Mouse (Mus musculus): ENCODE results near the gene Rps12. TPM values are rescaled to one million over a fixed set of nuclear protein-coding genes. Genes with fewer than 3 reads are reported as not detected.

The Rps12 gene
- polyA plus RNA-seq, 1 experiment, result 737 TPM

DNA sequence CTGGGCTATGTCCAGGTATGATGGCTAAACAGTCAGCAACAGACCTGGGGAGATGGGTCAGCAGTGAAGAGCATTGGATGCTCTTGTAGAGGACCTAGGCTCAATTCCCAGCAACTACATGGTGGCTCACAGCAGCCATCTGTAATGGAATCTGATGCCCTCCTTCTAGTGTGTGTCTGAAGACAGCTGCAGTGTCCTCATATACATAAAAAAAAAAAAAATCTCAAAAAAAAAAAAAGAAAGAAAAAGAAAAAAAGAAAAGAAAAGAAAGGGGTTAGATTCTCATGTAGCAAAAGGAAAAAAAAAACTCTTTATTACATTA is 25.3 kb upstream of the Rps12 start:
- no peak overlapping the region for H3K4me3 ChIP-seq (ENCODE audit: control insufficient read depth, low read depth, low read length)
- no peaks in the 10 kb centered on the region for H3K4me1 ChIP-seq (ENCODE audit: control insufficient read depth, insufficient read depth, low read length)
- H3K36me3 ChIP-seq (ENCODE audit: control insufficient read depth, insufficient read depth, low read length), result no peaks in the 10 kb centered on the region
- no peak overlapping the region for H3K27ac ChIP-seq (ENCODE audit: control insufficient read depth, insufficient read depth, low read depth, low read length)
- H3K27me3 ChIP-seq (ENCODE audit: control insufficient read depth, insufficient read depth, low read length), result no peaks in the 10 kb centered on the region
- TF ChIP-seq POLR2A (IDR thresholded peaks at IDR 0.05; ENCODE audit: control insufficient read depth, low read depth, low read length) (no peak), CTCF (IDR thresholded peaks at IDR 0.05; ENCODE audit: control insufficient read depth, insufficient read depth, insufficient replicate concordance, low read depth, low read length) (no peak)

DNA sequence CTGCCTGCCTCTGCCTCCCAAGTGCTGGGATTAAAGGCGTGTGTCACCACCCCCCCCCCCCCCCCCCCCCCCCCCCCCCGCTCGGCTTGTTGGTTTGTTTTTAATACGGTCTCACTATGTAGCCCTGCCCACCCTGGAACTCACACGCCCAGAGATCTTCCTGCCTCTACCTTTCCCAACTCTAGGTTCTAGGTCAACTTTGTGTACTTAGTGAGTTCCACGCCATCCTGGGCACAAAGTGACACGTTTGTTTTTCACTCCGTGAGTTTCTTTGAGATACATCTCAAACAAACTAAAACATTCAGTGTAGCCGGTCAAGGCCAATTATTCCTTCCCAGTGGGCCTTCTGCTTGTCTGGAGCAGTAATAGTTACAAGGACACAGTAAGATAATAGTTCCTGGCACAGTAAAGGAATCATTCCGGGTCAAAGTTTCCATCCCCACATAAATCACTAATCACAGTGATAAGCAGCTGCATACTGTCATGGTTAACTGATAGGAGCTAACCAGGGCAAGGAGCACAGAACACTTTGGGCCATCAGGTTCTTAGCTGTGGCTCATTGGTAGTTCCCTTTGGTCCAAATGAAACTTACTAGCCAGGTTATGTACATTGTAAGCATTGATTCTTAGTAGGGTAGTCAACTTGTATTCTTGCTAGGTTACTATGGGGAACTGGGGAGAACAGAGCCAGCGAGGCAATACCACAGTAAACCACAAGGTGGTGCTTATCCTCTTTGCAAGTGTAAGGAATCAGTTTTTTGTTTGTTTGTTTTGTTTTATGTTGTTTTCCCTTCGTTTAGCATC is 24.8 kb upstream of the Rps12 start:
- Histone ChIP-seq H3K4me3 (ENCODE audit: control insufficient read depth, low read depth, low read length) (no peak overlapping the region), H3K27me3 (ENCODE audit: control insufficient read depth, insufficient read depth, low read length) (no peaks in the 10 kb centered on the region), H3K4me1 (ENCODE audit: control insufficient read depth, insufficient read depth, low read length) (no peaks in the 10 kb centered on the region), H3K36me3 (ENCODE audit: control insufficient read depth, insufficient read depth, low read length) (no peaks in the 10 kb centered on the region), H3K27ac (ENCODE audit: control insufficient read depth, insufficient read depth, low read depth, low read length) (no peak overlapping the region)
- TF ChIP-seq POLR2A (IDR thresholded peaks at IDR 0.05; ENCODE audit: control insufficient read depth, low read depth, low read length) (no peak), CTCF (IDR thresholded peaks at IDR 0.05; ENCODE audit: control insufficient read depth, insufficient read depth, insufficient replicate concordance, low read depth, low read length) (peak; percentile 20; the same call in 1 of the 2 replicates)

- no peaks in the 10 kb centered on the region for H3K27me3 ChIP-seq (ENCODE audit: control insufficient read depth, insufficient read depth, low read length)
- H3K27ac ChIP-seq (ENCODE audit: control insufficient read depth, insufficient read depth, low read depth, low read length), result no peak overlapping the region
- H3K4me1 ChIP-seq (ENCODE audit: control insufficient read depth, insufficient read depth, low read length), result no peaks in the 10 kb centered on the region
- no peak for TF ChIP-seq POLR2A (IDR thresholded peaks at IDR 0.05; ENCODE audit: control insufficient read depth, low read depth, low read length)
- H3K36me3 ChIP-seq (ENCODE audit: control insufficient read depth, insufficient read depth, low read length), result no peaks in the 10 kb centered on the region
- H3K4me3 ChIP-seq (ENCODE audit: control insufficient read depth, low read depth, low read length), result no peak overlapping the region
Observed at GRCm38 (mm10) chr10:23806201-23806600, 19.1 kb upstream of the Rps12 start.

GRCm38 (mm10) chr10:23804665-23805064 is 17.6 kb upstream of the Rps12 start:
- Histone ChIP-seq H3K36me3 (ENCODE audit: control insufficient read depth, insufficient read depth, low read length) (no peaks in the 10 kb centered on the region), H3K27ac (ENCODE audit: control insufficient read depth, insufficient read depth, low read depth, low read length) (no peak overlapping the region), H3K27me3 (ENCODE audit: control insufficient read depth, insufficient read depth, low read length) (no peaks in the 10 kb centered on the region), H3K4me1 (ENCODE audit: control insufficient read depth, insufficient read depth, low read length) (no peaks in the 10 kb centered on the region), H3K4me3 (ENCODE audit: control insufficient read depth, low read depth, low read length) (no peak overlapping the region)
- no peak for TF ChIP-seq CTCF (IDR thresholded peaks at IDR 0.05; ENCODE audit: control insufficient read depth, insufficient read depth, insufficient replicate concordance, low read depth, low read length)
- TF ChIP-seq POLR2A (IDR thresholded peaks at IDR 0.05; ENCODE audit: control insufficient read depth, low read depth, low read length), result no peak

DNA sequence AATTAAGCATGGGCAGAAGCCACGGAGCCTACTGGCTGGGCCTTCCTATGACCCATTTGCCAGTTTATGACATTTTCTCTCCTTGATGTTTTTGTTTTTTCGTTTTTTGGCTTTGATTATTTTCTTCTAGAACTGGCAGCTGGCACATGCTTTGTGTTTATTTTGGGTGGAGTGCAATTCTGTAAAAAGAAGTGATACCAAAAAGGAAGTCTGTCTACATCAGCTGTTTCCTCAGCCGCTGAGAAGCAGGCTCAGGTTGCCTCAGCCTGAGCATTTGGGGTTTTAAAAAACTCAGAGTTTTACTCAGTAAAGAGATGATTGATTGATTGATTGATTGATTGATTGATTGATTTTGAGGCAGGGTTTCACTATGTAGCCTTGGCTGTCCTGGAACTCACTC is 15.8 kb upstream of the Rps12 start:
- TF ChIP-seq CTCF (IDR thresholded peaks at IDR 0.05; ENCODE audit: control insufficient read depth, insufficient read depth, insufficient replicate concordance, low read depth, low read length) (no peak), POLR2A (IDR thresholded peaks at IDR 0.05; ENCODE audit: control insufficient read depth, low read depth, low read length) (no peak)
- Histone ChIP-seq H3K4me3 (ENCODE audit: control insufficient read depth, low read depth, low read length) (no peak overlapping the region), H3K4me1 (ENCODE audit: control insufficient read depth, insufficient read depth, low read length) (no peaks in the 10 kb centered on the region), H3K36me3 (ENCODE audit: control insufficient read depth, insufficient read depth, low read length) (no peaks in the 10 kb centered on the region), H3K27ac (ENCODE audit: control insufficient read depth, insufficient read depth, low read depth, low read length) (no peak overlapping the region), H3K27me3 (ENCODE audit: control insufficient read depth, insufficient read depth, low read length) (no peaks in the 10 kb centered on the region)

GRCm38 (mm10) chr10:23799933-23800332 is 12.9 kb upstream of the Rps12 start:
- Histone ChIP-seq H3K4me1 (ENCODE audit: control insufficient read depth, insufficient read depth, low read length) (0 out of 2 replicates have a peak, but pooled peaks cover 2% of the 10 kb centered on the region), H3K27ac (ENCODE audit: control insufficient read depth, insufficient read depth, low read depth, low read length) (no peak overlapping the region), H3K36me3 (ENCODE audit: control insufficient read depth, insufficient read depth, low read length) (no peaks in the 10 kb centered on the region), H3K4me3 (ENCODE audit: control insufficient read depth, low read depth, low read length) (no peak overlapping the region), H3K27me3 (ENCODE audit: control insufficient read depth, insufficient read depth, low read length) (no peaks in the 10 kb centered on the region)
- TF ChIP-seq CTCF (IDR thresholded peaks at IDR 0.05; ENCODE audit: control insufficient read depth, insufficient read depth, insufficient replicate concordance, low read depth, low read length) (no peak), POLR2A (IDR thresholded peaks at IDR 0.05; ENCODE audit: control insufficient read depth, low read depth, low read length) (no peak)

DNA sequence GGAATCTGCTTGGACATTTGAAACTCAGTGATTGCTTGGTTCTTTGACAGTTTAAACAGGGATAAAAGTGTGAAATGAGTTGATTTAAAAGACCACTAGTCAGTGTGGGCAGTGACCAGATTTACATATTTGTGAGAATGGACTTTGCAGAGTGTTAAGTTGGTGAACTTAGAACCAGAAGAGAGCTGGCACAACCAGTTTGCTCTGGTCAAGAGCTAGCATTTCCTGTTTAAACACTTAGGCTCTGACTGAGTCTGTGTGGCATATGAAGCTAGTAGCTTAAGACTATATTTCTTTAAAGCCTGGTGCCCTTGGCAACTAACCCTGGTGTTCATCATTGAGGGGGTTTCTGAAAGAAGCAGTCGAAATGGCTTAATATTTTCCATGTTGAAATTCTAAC is 11.1 kb upstream of the Rps12 start:
- H3K4me1 ChIP-seq (ENCODE audit: control insufficient read depth, insufficient read depth, low read length), result peaks cover 5% of the 10 kb centered on the region; the same call in 1 of the 2 replicates
- no peaks in the 10 kb centered on the region for H3K27me3 ChIP-seq (ENCODE audit: control insufficient read depth, insufficient read depth, low read length)
- H3K4me3 ChIP-seq (ENCODE audit: control insufficient read depth, low read depth, low read length), result no peak overlapping the region
- no peaks in the 10 kb centered on the region for H3K36me3 ChIP-seq (ENCODE audit: control insufficient read depth, insufficient read depth, low read length)
- H3K27ac ChIP-seq (ENCODE audit: control insufficient read depth, insufficient read depth, low read depth, low read length), result no peak overlapping the region
- TF ChIP-seq POLR2A (IDR thresholded peaks at IDR 0.05; ENCODE audit: control insufficient read depth, low read depth, low read length), result no peak

- H3K4me3 ChIP-seq (ENCODE audit: control insufficient read depth, low read depth, low read length), result no peak overlapping the region
- H3K4me1 ChIP-seq (ENCODE audit: control insufficient read depth, insufficient read depth, low read length), result peaks cover 5% of the 10 kb centered on the region; the same call in 1 of the 2 replicates
- H3K27ac ChIP-seq (ENCODE audit: control insufficient read depth, insufficient read depth, low read depth, low read length), result no peak overlapping the region
- no peak for TF ChIP-seq POLR2A (IDR thresholded peaks at IDR 0.05; ENCODE audit: control insufficient read depth, low read depth, low read length)
- TF ChIP-seq CTCF (IDR thresholded peaks at IDR 0.05; ENCODE audit: control insufficient read depth, insufficient read depth, insufficient replicate concordance, low read depth, low read length), result no peak
- H3K27me3 ChIP-seq (ENCODE audit: control insufficient read depth, insufficient read depth, low read length), result no peaks in the 10 kb centered on the region
- no peaks in the 10 kb centered on the region for H3K36me3 ChIP-seq (ENCODE audit: control insufficient read depth, insufficient read depth, low read length)
Observed at GRCm38 (mm10) chr10:23797606-23798005, 10.5 kb upstream of the Rps12 start.

Data from testis, adult 2 months (tissue).